Mouse (Mus musculus) gastrocnemius, postnatal 36 days (tissue): ENCODE measurements around the gene Emc1. TPM values are rescaled to one million over a fixed set of nuclear protein-coding genes. Genes with fewer than 3 reads are reported as not detected.

ENCODE experiments used
- DNase-seq, 2 experiments: peaks; one replicate each; pipeline ENCODE4 v3.0.0; 2022
- intact Hi-C: fragments of 180-260 bp; cut with DNase I; formaldehyde crosslinking; loops from one replicate; pipeline ENCODE4 v1.15.1; 2025
- microRNA-seq, 2 experiments: library from miRNA; unstranded; fragments of <30 nt; microRNA quantifications; one replicate each; pipeline ENCODE4 v1.2.0; 2021
- total RNA-seq, 2 experiments: library from RNA; stranded (reverse); gene quantifications; 2 replicates each; pipeline ENCODE4 v1.2.3; 2021

Emc1 gene
- total RNA-seq, 2 experiments from 2014 or later = 28.2 to 29.1 TPM

DNA sequence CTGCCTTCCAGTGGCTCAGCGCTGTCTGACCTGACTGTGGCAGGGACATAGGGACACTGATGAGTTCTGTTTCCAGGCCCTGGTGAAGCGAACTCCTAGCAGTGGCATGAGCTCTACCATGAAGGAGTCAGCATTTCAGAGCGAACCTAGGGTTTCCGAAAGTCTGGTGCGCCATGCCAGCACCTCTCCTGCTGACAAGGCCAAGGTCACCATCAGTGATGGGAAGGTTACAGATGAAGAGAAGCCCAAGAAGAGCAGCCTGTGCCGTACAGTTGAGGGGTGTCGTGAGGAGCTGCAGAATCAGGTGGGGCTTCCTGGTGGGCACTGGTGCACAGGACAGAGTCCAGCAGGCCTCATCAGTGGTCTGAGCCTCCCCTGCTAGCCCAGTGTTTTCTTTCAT, 69.2 kb downstream of the Emc1 start:
- DNase-seq = no peak
- intact Hi-C loops = no loop called here

DNA sequence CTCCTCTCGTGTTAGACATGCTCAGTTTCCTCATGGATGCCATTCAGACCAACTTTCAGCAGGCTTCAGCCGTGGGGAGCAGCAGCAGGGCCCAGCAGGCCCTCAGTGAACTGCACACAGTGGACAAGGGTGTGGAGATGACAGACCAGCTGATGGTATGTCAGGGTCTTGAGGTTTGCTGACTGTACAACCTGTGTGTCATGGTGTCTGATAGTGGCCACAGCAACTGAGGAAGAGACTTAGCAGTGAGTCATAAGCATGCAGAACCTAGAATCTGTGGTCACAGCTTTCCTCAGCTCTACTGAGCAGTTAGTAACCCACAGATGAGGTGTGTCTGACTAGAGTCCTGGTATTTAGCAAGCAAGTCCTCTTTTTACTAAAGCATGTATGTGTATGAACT, 70.0 kb downstream of the Emc1 start:
- intact Hi-C loops = no loop called here
- no peak for DNase-seq

DNA sequence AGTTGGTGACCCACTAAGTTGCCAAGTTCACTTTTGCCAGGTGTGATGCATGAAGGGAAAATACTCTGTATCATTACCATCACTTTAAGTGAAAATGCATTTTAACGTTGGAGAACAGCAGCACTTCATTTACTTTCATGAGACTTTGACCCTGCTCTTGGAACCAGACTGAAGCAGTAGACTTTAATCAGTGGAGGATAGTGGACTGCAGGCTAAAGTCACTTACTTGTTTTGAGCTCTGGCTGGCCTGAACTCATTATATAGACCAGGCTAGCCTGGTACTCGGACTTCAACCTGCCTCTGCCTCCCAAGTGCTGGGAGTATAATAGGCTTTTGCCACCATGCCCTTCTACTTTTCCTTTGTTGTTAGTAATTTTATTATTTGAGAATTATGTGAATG, 70.9 kb downstream of the Emc1 start:
- no peak for DNase-seq
- intact Hi-C loops = no loop called here

Small RNA genes lying within 50 kb of the gene (microRNA-seq; reads per million reads assigned to microRNA genes)
- gene Gm24245 = 0 reads per million in 2 experiments
- gene Gm25732 = 0 to 0.72 reads per million in 2 experiments

Other genes starting within 250 kb of the Emc1 start
- gene Minos1, start 221.5 kb upstream of the Emc1 start, total RNA-seq = 100 to 1,000 TPM; 353 to 374 TPM
- gene Capzb, start 159.7 kb upstream of the Emc1 start, total RNA-seq = 100 to 1,000 TPM; 499 to 554 TPM
- gene Pqlc2, start 41.9 kb upstream of the Emc1 start, total RNA-seq = 1 to 10 TPM; 5.4 to 5.7 TPM
- gene Akr7a5, start 41.8 kb upstream of the Emc1 start, total RNA-seq = 10 to 100 TPM; 32.8 to 33.3 TPM
- 10 to 100 TPM; 32.4 to 33.0 TPM for gene Mrto4, start within 50 bp of the Emc1 start, total RNA-seq
- gene Ubr4, start within 50 bp of the Emc1 start, total RNA-seq = 10 to 100 TPM; 91.3 to 94.0 TPM
- 1 to 10 TPM; 2.0 to 2.1 TPM for gene Iffo2, start 178.0 kb downstream of the Emc1 start, total RNA-seq